Mouse (Mus musculus) c-Kit-positive CD71-positive TER-119-positive erythroid progenitor cells, embryonic 14.5 days (primary cell): ENCODE data around the gene Pgap2.

ENCODE experiments used
- DNase-seq: peaks from one replicate; pipeline ENCODE4 v3.0.0-alpha.2; 2013; ENCODE audit warnings: low spot score

Pgap2 gene

DNA sequence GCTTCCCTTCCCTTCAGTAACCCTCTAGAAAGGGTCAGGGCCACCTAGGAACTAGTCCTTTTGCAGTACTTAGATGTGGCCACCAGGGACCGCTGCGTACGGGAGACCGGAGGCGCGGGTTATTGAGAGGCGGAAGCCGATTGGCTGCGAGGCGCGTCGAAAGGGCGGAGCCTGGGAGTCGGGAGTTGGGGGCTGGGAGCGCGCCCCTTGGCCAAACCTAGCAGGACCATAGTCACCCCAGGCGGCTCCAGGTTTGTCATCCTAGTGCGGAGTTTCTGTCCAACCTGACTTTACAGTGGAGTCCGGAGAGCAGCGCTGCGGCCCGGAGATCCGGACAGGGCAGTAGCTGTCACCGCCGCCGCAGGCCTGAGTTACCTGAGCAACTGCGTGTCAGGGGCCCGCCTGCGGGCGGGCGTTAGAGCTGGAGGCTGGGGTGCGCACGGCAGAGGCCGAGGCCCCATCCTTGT lies 57.1 kb downstream of the Pgap2 start:
- peak; percentile 92 for DNase-seq

DNA sequence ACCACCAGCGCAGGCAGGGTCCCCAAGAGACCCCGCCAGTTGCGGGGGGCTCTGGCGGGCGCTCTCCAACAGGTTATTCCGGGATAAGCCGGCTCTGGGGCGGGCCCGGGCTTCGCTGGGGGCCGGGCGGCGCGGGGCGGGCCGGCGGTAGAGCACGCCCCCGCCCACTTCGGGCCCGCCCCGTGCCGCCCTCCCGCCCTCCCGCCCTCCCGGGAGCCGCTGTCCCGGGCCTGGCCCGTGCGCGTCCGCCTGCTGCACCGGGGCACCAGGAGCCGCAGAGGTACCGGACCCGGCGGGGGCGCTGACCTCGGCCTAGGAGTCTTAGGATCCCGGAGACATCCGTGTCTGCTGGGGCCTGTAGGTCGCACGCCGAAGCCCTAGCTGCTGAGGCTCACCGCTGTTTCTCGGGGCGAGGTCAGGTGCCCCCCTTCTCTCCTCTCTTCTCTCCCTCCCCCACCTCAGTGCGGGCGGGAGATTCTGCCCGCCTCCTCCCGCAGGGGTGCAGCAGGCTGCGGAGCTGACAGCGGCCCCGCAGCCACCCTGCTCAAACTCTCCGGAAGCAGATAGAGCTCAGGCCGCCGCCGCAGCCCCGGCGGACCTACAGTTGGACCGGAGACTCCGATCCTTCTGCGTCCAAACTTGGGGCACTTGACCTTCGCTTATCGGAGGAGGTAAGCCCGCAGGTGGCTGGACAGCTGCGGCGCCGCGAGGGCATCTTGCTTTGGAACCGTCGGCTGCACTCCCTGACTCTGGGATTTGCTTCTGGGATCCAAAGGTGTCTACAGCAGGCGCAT lies 57.8 kb downstream of the Pgap2 start, which contains the start of gene Stim1:
TSS of gene Stim1 (plus strand) at position 206 of the 794 bp plus-strand sequence.
- DNase-seq: peak; percentile 75

DNA sequence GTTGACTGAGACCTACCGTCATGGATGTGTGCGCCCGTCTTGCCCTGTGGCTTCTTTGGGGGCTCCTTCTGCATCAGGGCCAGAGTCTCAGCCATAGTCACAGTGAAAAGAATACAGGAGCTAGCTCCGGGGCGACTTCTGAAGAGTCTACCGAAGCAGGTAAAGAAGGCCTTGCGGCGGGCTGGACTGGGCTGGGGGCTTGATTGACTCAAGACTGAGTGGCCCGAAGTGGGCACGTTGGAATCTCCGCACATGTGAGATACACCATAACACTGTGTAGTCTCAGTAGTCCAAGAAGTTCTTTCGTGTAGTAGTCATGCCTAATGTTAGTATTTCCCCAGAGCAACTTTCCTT lies 58.4 kb downstream of the Pgap2 start:
- no peak for DNase-seq

GRCm38 (mm10) chr7:102272422-102272948 lies 62.5 kb downstream of the Pgap2 start:
- no peak for DNase-seq

DNA sequence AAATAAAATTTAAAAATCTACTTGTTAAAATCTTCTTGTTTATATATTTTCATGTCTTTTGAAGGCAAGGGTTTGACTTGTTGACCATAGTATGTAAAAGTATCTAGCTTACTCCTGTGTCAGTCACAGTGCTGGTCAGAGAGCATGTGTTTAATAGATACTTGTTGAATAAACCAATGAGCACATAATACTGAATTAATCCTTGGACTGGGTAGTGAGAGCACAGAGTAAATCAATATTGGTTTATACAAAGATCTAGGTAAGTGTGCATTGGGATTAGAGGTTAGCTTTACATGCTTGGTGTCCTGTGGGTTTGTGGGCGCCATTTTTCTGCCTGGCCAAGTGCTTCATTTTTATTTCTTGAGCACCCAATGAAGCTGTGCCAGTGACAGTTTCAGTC lies 71.4 kb downstream of the Pgap2 start:
- DNase-seq: no peak

DNA sequence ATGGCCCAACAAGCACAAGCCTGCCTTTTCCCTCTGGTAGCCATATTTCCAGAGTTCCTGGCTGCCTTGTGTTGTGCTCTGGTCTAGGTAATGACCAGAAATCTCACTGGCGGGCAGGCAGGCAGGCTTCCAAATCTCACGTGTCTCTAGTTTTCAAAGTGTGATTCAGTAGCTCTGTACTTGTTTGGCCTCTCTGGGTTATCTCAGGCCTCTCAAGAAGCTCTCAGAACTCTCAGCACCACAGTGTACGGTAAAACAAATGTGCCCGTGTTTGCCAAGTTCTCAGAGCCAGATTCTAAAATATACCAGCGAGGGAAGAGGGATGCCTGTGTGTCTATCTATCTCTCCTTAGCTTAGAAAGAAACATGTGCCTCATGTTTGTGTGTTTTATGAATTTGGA lies 72.3 kb downstream of the Pgap2 start:
- DNase-seq: no peak
